In the genomic region with DNA sequence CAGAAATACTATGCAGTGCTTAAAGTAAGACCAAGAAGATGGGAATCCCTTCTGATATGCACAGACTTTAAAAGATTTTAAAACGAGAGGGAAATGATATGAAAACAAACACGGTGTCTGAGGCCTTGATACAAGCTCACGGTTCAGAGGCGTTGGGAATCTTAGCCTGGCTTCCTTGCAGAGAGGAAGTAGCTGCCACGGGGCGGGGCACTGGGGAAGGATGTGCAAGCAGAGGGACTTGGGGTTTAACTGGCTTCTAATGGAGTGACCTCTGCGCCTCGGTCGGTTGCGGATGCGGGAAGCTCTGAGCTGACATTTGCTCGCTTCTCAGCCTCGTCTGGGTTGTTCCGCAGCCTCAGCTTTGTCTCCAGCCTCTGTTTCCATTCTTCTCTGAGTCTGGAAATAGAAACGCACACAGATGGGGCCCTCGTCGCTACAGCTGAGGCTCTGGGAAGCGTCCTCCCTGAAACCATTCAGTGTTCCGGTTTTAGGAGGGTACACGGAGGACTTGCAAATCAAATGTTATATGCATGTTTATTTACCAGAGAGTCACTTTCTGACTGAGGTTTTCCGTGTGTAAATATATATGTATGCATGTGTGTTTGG, we compare ENCODE assay signal across 31 mouse cellular contexts. TPM values are rescaled to one million over a fixed set of nuclear protein-coding genes. Genes with fewer than 3 reads are reported as not detected.
DNase-seq lines count a peak whose midpoint lies in the region; ATAC-seq and TF ChIP-seq lines count a peak whose summit lies in the region.
"Had no signal": no experiment of that assay in that cellular context is flagged by ENCODE, and none has a peak within 500 bp of the region (broad histone marks: within the 10 kb centered on the region; RNA-seq: fewer than 3 reads in every experiment).

No protein-coding gene starts in this region.

- WGBS in heart, embryonic 12.5 days = 44% methylated on average over 21 of the region's 21 CpGs
- 61% methylated on average over 21 of the region's 21 CpGs for WGBS in neural tube, embryonic 11.5 days

- H3K4me3 ChIP-seq in heart, embryonic 12.5 days = no peak overlapping the region
- H3K4me3 ChIP-seq in neural tube, embryonic 11.5 days (ENCODE audit: low read depth, low read length) = no peak overlapping the region
- peak overlapping the region; percentile 28 for H3K4me3 ChIP-seq in ES-Bruce4 (ENCODE audit: low read depth, low read length)
- H3K4me3 ChIP-seq: embryonic facial prominence, embryonic 15.5 days; limb, embryonic 13.5 days; liver, embryonic 12.5 days; midbrain, embryonic 12.5 days; neural tube, embryonic 13.5 days had no signal

- H3K4me1 ChIP-seq in heart, embryonic 12.5 days (replicated peaks) = no peaks in the 10 kb centered on the region
- H3K4me1 ChIP-seq in neural tube, embryonic 11.5 days (ENCODE audit: control insufficient read depth, insufficient read depth, low read length) = no peaks in the 10 kb centered on the region
- no peaks in the 10 kb centered on the region for H3K4me1 ChIP-seq in ES-Bruce4 (ENCODE audit: control insufficient read depth, insufficient read depth, low read length)
- H3K4me1 ChIP-seq: limb, embryonic 13.5 days; liver, embryonic 12.5 days; midbrain, embryonic 12.5 days had no signal

- DNase-seq in heart, postnatal 4 days = no peak
- DNase-seq in neural tube, embryonic 11.5 days (ENCODE audit: low spot score) = no peak
- no peak for DNase-seq in neural tube, embryonic 10.5 days (ENCODE audit: extremely low spot score, low spot score)
- DNase-seq in brain, adult 2 months (ENCODE audit: low read depth, low spot score) = peak; percentile 37
- no peak for DNase-seq in cerebellum, postnatal 14 days
- DNase-seq: adrenal gland, postnatal 14 days; cerebellum, adult 8-10 months; gastrocnemius, postnatal 14 days; heart, adult 11 months; kidney, postnatal 25 days; lung, adult 18-20 months; lung, postnatal 10 days; right cerebral cortex, adult 18-20 months; right cerebral cortex, postnatal 4 days had no signal

- no peaks in the 10 kb centered on the region for H3K9me3 ChIP-seq in heart, embryonic 12.5 days (replicated peaks)
- no peaks in the 10 kb centered on the region for H3K9me3 ChIP-seq in neural tube, embryonic 11.5 days (ENCODE audit: control insufficient read depth, low read length)
- H3K9me3 ChIP-seq in ES-Bruce4 (replicated peaks; ENCODE audit: control insufficient read depth, insufficient read depth, low read length, poor library complexity, severe bottlenecking) = no peaks in the 10 kb centered on the region
- H3K9me3 ChIP-seq: embryonic facial prominence, embryonic 15.5 days; limb, embryonic 13.5 days; liver, embryonic 12.5 days; midbrain, embryonic 12.5 days; neural tube, embryonic 13.5 days had no signal

- no peak for TF ChIP-seq POLR2A in ES-Bruce4 (IDR thresholded peaks at IDR 0.05; ENCODE audit: insufficient read depth, low read length)

- no peak for TF ChIP-seq EP300 in ES-Bruce4 (IDR thresholded peaks at IDR 0.05; ENCODE audit: insufficient read depth, low read depth, low read length)

- no peaks in the 10 kb centered on the region for H3K36me3 ChIP-seq in heart, embryonic 12.5 days
- no peaks in the 10 kb centered on the region for H3K36me3 ChIP-seq in neural tube, embryonic 11.5 days (ENCODE audit: control insufficient read depth, insufficient read depth, low read length)
- no peaks in the 10 kb centered on the region for H3K36me3 ChIP-seq in ES-Bruce4 (ENCODE audit: control insufficient read depth, insufficient read depth, low read length, poor library complexity, severe bottlenecking)
- H3K36me3 ChIP-seq: embryonic facial prominence, embryonic 15.5 days; limb, embryonic 13.5 days; liver, embryonic 12.5 days; midbrain, embryonic 12.5 days; neural tube, embryonic 13.5 days had no signal

- no peak for TF ChIP-seq CTCF in ES-Bruce4 (IDR thresholded peaks at IDR 0.05; ENCODE audit: low read depth, low read length)

- no peak for ATAC-seq in heart, embryonic 12.5 days (ENCODE audit: insufficient number of reproducible peaks, low FRiP score)
- no peak for ATAC-seq in neural tube, embryonic 11.5 days (ENCODE audit: insufficient read depth, low FRiP score, low TSS enrichment)
- ATAC-seq: CD4-positive, CD25-positive, alpha-beta regulatory T cell, adult 4 months; forebrain, embryonic 14.5 days; intestine, postnatal 0 days; liver, embryonic 12.5 days had no signal

- no peak overlapping the region for H3K27ac ChIP-seq in heart, embryonic 12.5 days (ENCODE audit: poor library complexity, severe bottlenecking)
- H3K27ac ChIP-seq in neural tube, embryonic 11.5 days (ENCODE audit: low read depth, low read length) = no peak overlapping the region
- no peak overlapping the region for H3K27ac ChIP-seq in ES-Bruce4 (ENCODE audit: insufficient read depth, low read length)
- H3K27ac ChIP-seq: limb, embryonic 13.5 days; liver, embryonic 12.5 days; midbrain, embryonic 12.5 days; neural tube, embryonic 13.5 days had no signal

- peak overlapping the region; percentile 26 for H3K4me2 ChIP-seq in heart, embryonic 12.5 days
- H3K4me2 ChIP-seq in neural tube, embryonic 11.5 days (ENCODE audit: low read depth) = no peak overlapping the region
- H3K4me2 ChIP-seq: embryonic facial prominence, embryonic 15.5 days; limb, embryonic 13.5 days; liver, embryonic 12.5 days; midbrain, embryonic 12.5 days; neural tube, embryonic 13.5 days had no signal

- no peak overlapping the region for H3K9ac ChIP-seq in heart, embryonic 12.5 days
- H3K9ac ChIP-seq in neural tube, embryonic 11.5 days (ENCODE audit: low read length) = peak overlapping the region; percentile 36; the same call in 1 of the 2 replicates
- 0 out of 2 replicates have a peak overlapping the region, but pooled peaks have one; percentile 8 for H3K9ac ChIP-seq in ES-Bruce4 (ENCODE audit: low read depth, poor library complexity, severe bottlenecking)
- H3K9ac ChIP-seq: embryonic facial prominence, embryonic 15.5 days; limb, embryonic 13.5 days; liver, embryonic 12.5 days; midbrain, embryonic 12.5 days; neural tube, embryonic 13.5 days had no signal

- H3K27me3 ChIP-seq in heart, embryonic 12.5 days (replicated peaks) = no peaks in the 10 kb centered on the region
- H3K27me3 ChIP-seq in neural tube, embryonic 11.5 days (ENCODE audit: control insufficient read depth, insufficient read depth, low read length) = no peaks in the 10 kb centered on the region
- no peaks in the 10 kb centered on the region for H3K27me3 ChIP-seq in ES-Bruce4 (ENCODE audit: control insufficient read depth, insufficient read depth, low read length, poor library complexity, severe bottlenecking)
- H3K27me3 ChIP-seq: embryonic facial prominence, embryonic 15.5 days; limb, embryonic 13.5 days; midbrain, embryonic 12.5 days; neural tube, embryonic 13.5 days had no signal

RNA-seq across cellular contexts. Expression of a gene that starts 1.9 kb away (rescaled TPM):
- not detected in 2 replicates for polyA plus RNA-seq in heart, embryonic 12.5 days (2016; fragmentation: Nextera tagmentation; extraction: Ambion mirVana)
- not detected for total RNA-seq in heart, postnatal 4 days (2021)
- polyA plus RNA-seq in neural tube, embryonic 11.5 days (2014; fragmentation: Nextera tagmentation; extraction: Ambion mirVana) = not detected in 2 replicates
- polyA plus RNA-seq in ES-Bruce4 (2011; ENCODE audit: insufficient read depth, insufficient read length, low read depth, missing spikeins) = not detected in 2 replicates
- total RNA-seq: adrenal gland, postnatal 14 days; common myeloid progenitor, adult 5-6 weeks; left cerebral cortex, postnatal 25 days had no signal
- polyA plus RNA-seq: brain, embryonic 14.5 days; embryonic facial prominence, embryonic 15.5 days; forebrain, embryonic 14.5 days; heart, postnatal 0 days; hindbrain, embryonic 11.5 days; intestine, postnatal 0 days; kidney, embryonic 14.5 days; limb, embryonic 13.5 days; liver, embryonic 12.5 days; midbrain, embryonic 12.5 days; neural tube, embryonic 13.5 days; stomach, embryonic 14.5 days had no signal

RNA-seq across cellular contexts. Expression of a gene that starts 31.2 kb away (rescaled TPM):
- polyA plus RNA-seq in heart, embryonic 12.5 days (2016; fragmentation: Nextera tagmentation; extraction: Ambion mirVana) = not detected in 2 replicates
- total RNA-seq in heart, postnatal 4 days (2021) = not detected
- polyA plus RNA-seq in neural tube, embryonic 11.5 days (2014; fragmentation: Nextera tagmentation; extraction: Ambion mirVana) = not detected in 2 replicates
- polyA plus RNA-seq in ES-Bruce4 (2011; ENCODE audit: insufficient read depth, insufficient read length, low read depth, missing spikeins) = 462 and 483 TPM in 2 replicates
- total RNA-seq: adrenal gland, postnatal 14 days; common myeloid progenitor, adult 5-6 weeks; gastrocnemius, postnatal 14 days had no signal
- polyA plus RNA-seq: brain, embryonic 14.5 days; forebrain, embryonic 14.5 days; heart, postnatal 0 days; hindbrain, embryonic 11.5 days; intestine, postnatal 0 days; kidney, embryonic 14.5 days; liver, embryonic 12.5 days; midbrain, embryonic 12.5 days; stomach, embryonic 14.5 days had no signal

RNA-seq across cellular contexts. Expression of a gene that starts 34.8 kb away (rescaled TPM):
- 0.06 and 0.65 TPM in 2 replicates for polyA plus RNA-seq in heart, embryonic 12.5 days (2016; fragmentation: Nextera tagmentation; extraction: Ambion mirVana)
- total RNA-seq in heart, postnatal 4 days (2021) = under 1 TPM; 0.43 to 0.45 TPM
- 0.32 and 0.70 TPM in 2 replicates for polyA plus RNA-seq in neural tube, embryonic 11.5 days (2014; fragmentation: Nextera tagmentation; extraction: Ambion mirVana)
- 1.6 and 3.1 TPM in 2 replicates for polyA plus RNA-seq in ES-Bruce4 (2011; ENCODE audit: insufficient read depth, insufficient read length, low read depth, missing spikeins)

RNA-seq across cellular contexts. Expression of a gene that starts 35.1 kb away (rescaled TPM):
- polyA plus RNA-seq in heart, embryonic 12.5 days (2016; fragmentation: Nextera tagmentation; extraction: Ambion mirVana) = 1.3 and 1.4 TPM in 2 replicates
- total RNA-seq in heart, postnatal 4 days (2021) = 10 to 100 TPM; 14.4 to 16.3 TPM
- polyA plus RNA-seq in neural tube, embryonic 11.5 days (2014; fragmentation: Nextera tagmentation; extraction: Ambion mirVana) = 1.1 and 1.4 TPM in 2 replicates
- 17.4 and 18.1 TPM in 2 replicates for polyA plus RNA-seq in ES-Bruce4 (2011; ENCODE audit: insufficient read depth, insufficient read length, low read depth, missing spikeins)

RNA-seq across cellular contexts. Expression of a gene that starts 36.6 kb away (rescaled TPM):
- polyA plus RNA-seq in heart, embryonic 12.5 days (2016; fragmentation: Nextera tagmentation; extraction: Ambion mirVana) = 1.3 and 1.5 TPM in 2 replicates
- 10 to 100 TPM; 15.4 to 16.6 TPM for total RNA-seq in heart, postnatal 4 days (2021)
- 0.15 and 0.51 TPM in 2 replicates for polyA plus RNA-seq in neural tube, embryonic 11.5 days (2014; fragmentation: Nextera tagmentation; extraction: Ambion mirVana)
- polyA plus RNA-seq in ES-Bruce4 (2011; ENCODE audit: insufficient read depth, insufficient read length, low read depth, missing spikeins) = 5.8 and 11.9 TPM in 2 replicates
- polyA plus RNA-seq: limb, embryonic 13.5 days; midbrain, embryonic 12.5 days; stomach, embryonic 14.5 days had no signal

Comparison
In these comparisons a context has a peak if more than half of its experiments do, and no peak if none do; other contexts are left out.
1. RNA of a gene that starts 31.2 kb away (polyA plus RNA-seq): 462 to 483 TPM in ES-Bruce4; not detected in heart, embryonic 12.5 days and not detected in neural tube, embryonic 11.5 days; every median in the first group is over 100 times any median in the second.